Mouse (Mus musculus): ENCODE results near the gene Srebf2. TPM values are rescaled to one million over a fixed set of nuclear protein-coding genes. Genes with fewer than 3 reads are reported as not detected.

Srebf2 gene
- polyA plus RNA-seq, 1 experiment from 2014 or later: 276 TPM

DNA sequence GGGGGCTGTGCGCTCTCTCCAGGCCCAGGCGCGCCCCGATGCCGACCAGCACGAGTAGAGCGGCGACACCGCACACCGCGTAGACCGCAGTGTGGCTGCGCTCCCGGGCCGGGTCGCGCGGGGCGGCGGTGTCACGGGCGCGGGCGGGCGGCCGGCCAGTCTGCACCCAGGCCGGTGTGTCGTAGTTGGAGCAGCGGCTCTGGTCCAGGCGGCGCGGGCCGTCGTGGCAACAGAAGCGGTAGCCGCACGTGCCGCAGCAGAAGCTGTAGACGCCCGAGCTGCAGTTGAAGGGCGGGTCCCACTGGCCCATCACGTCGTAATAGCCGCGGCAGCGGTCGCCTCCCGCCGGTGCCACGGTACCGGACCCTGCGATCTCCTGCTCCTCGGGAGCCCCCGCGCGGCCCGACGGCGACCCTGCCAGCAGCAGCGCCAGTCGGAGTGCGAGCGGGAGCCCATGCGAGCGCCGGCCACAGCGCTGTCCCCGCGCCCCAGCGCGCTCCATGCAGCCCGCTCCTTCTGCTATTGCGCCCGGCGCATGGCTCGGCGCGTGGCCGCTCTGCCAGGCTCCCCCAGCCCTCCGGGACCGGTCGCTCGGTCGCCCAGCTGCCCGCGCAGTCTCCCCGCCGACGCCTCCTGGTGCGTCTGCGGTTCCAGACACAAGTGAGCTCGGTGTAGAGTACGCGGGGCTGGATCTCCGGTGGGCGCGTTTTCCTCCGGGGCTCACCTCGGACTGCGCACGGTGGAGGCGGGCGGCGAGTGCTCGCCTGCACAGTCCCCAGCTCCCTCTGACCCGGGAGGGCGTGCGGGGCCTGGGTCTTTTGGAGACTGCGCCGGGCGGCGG lies 65.2 kb downstream of the Srebf2 start:
- H3K27ac ChIP-seq (replicated peaks): no peak overlapping the region
- no peaks in the 10 kb centered on the region for H3K36me3 ChIP-seq
- H3K27me3 ChIP-seq: peaks cover 99% of the 10 kb centered on the region
- peaks cover 44% of the 10 kb centered on the region for H3K4me1 ChIP-seq
- peak overlapping the region; percentile 37; the same call in 1 of the 2 replicates for H3K9ac ChIP-seq (replicated peaks)
- under 1% methylated on average over 93 of the region's 112 CpGs for WGBS
- H3K9me3 ChIP-seq: no peaks in the 10 kb centered on the region
- ATAC-seq (ENCODE audit: low FRiP score, low read depth): peak; percentile 41
- H3K4me2 ChIP-seq (replicated peaks): peak overlapping the region; percentile 62
- peak overlapping the region; percentile 41 for H3K4me3 ChIP-seq

DNA sequence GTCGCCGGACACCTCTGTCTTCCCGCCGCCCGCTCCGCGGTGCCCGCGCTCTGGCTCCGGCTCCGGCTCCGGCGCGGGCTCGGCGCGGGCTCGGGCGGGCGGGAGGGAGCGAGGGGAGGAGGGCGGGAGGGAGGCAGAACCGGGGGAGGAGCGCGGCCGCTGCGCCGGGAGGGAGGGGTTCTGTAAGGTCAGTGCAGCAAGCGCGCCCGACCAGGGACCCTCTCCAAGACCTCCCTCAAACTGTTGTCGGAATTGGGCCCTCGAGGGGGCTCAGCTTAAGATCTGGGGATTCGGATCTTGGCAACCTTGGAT lies 65.7 kb downstream of the Srebf2 start, which contains the start of gene Shisa8:
TSS of gene Shisa8 (minus strand) at position 64 of the 312 bp plus-strand sequence.
- H3K4me3 ChIP-seq: peak within 1 kb of the TSS; percentile 41
- no peaks in the 10 kb centered on the region for H3K36me3 ChIP-seq
- H3K9ac ChIP-seq (replicated peaks): peak within 1 kb of the TSS; percentile 37; the same call in 1 of the 2 replicates
- peaks cover 42% of the 10 kb centered on the region for H3K4me1 ChIP-seq
- H3K27me3 ChIP-seq: peaks cover 96% of the 10 kb centered on the region
- ATAC-seq (ENCODE audit: low FRiP score, low read depth): 0 out of 2 replicates have a peak, but pooled peaks have one; percentile 16
- no peaks in the 10 kb centered on the region for H3K9me3 ChIP-seq
- H3K4me2 ChIP-seq (replicated peaks): peak within 1 kb of the TSS; percentile 62
- 0% methylated on average over 6 of the region's 34 CpGs for WGBS
- H3K27ac ChIP-seq (replicated peaks): no peak within 1 kb of the TSS

DNA sequence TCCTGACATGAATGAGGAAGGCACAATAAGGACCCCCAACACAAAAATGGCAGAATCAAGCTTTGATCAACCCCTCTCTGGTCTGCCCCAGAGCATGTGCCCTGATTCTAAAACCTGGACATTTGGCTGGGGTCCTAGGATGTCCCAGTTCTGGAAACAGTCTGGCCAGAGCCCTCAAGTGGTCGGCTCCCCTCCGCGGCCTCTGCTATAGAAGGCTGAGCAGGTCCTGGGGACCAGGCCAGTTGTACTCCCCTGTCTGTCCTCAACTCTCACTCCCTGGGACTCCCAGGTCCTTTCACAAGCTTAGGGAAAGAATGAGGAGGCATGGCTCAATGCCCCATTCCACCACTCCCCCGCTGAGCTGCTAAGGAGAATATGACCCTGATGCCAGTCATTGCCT lies 66.2 kb downstream of the Srebf2 start:
- Histone ChIP-seq H3K9me3 (no peaks in the 10 kb centered on the region), H3K36me3 (no peaks in the 10 kb centered on the region), H3K4me2 (replicated peaks) (no peak overlapping the region; the same call in 1 of the 2 replicates), H3K9ac (replicated peaks) (no peak overlapping the region), H3K27ac (replicated peaks) (no peak overlapping the region), H3K4me1 (peaks cover 38% of the 10 kb centered on the region), H3K4me3 (peak overlapping the region; percentile 41; the same call in 1 of the 2 replicates), H3K27me3 (peaks cover 95% of the 10 kb centered on the region)
- no peak for ATAC-seq (ENCODE audit: low FRiP score, low read depth)
- WGBS: 12% methylated on average over 4 of the region's 4 CpGs

DNA sequence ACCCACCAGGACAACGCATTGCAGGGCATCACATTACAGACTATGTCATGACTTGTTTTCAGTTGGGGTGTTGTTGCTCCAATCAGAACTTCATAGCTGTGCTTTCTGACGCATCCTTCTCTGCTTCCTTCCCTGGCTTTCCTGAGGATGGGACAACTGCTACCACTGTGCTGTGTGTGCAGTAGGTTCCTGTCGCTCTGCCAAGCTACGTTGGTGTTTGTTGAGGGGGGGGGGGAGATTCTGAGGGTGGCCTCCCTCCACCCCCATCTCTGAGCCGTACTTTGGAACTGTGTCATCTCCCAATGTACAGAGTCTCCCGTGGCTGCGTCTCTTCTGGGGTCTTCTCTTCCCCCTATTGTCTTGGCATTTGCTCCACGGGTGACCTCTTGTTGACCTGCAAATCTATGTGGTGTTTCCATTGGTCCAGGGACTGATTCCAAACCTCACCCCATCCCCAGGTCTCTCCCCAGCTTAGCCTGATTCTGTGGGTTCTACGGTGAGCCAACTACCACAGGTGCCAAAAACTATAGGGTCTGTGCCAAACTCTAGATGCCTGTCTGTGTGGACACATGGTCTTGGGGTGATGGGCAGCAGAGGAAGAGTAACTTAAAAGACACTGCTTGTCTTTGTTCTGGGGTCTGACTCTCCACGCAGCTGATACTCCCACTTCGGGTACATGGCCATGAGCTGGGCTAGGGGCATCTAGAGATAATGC lies 68.5 kb downstream of the Srebf2 start:
- no peaks in the 10 kb centered on the region for H3K36me3 ChIP-seq
- no peak overlapping the region for H3K9ac ChIP-seq (replicated peaks)
- no peak overlapping the region for H3K4me2 ChIP-seq (replicated peaks)
- H3K4me3 ChIP-seq: no peak overlapping the region
- H3K27me3 ChIP-seq: peaks cover 74% of the 10 kb centered on the region
- H3K9me3 ChIP-seq: no peaks in the 10 kb centered on the region
- H3K27ac ChIP-seq (replicated peaks): no peak overlapping the region
- H3K4me1 ChIP-seq: peaks cover 46% of the 10 kb centered on the region
- ATAC-seq (ENCODE audit: low FRiP score, low read depth): no peak
- WGBS: 34% methylated on average over 11 of the region's 11 CpGs

DNA sequence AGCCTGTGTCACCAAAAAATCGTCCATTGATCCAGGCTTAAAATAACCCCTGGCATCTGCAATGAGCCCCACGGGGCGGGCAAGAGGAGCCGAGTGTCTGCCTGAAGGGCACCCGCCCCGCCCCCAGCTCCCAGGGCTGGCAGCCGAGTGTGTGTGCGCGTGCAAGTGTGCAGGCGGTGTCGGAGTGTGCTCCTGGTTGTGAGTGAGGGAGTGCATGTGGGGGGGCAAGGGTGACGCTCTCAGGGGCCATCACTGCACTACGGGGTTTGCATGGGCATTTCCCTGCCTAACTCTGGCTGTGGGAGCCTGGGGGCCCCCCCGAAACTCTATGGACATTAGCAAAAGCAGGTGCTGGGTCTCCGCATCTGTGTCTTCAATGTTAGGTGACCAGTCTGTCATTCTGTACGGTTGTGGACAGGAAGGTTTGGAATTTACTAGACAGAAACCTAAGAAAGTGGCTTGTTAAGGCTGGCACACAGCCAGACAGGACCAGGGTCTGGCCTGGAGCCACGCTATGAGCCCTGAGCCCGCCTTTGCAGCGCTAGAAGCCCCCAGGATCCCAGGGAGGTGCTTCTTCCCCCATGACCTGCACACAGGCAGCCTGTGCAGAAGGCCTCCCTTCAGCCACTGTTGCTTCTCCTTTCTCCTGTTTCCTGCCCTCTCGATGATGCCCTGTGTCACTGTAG lies 69.3 kb downstream of the Srebf2 start:
- no peak overlapping the region for H3K4me3 ChIP-seq
- H3K4me2 ChIP-seq (replicated peaks): no peak overlapping the region
- 49% methylated on average over 20 of the region's 20 CpGs for WGBS
- no peak for ATAC-seq (ENCODE audit: low FRiP score, low read depth)
- no peaks in the 10 kb centered on the region for H3K9me3 ChIP-seq
- H3K27me3 ChIP-seq: peaks cover 71% of the 10 kb centered on the region
- no peak overlapping the region for H3K27ac ChIP-seq (replicated peaks)
- H3K36me3 ChIP-seq: no peaks in the 10 kb centered on the region
- peaks cover 44% of the 10 kb centered on the region for H3K4me1 ChIP-seq
- no peak overlapping the region for H3K9ac ChIP-seq (replicated peaks)

DNA sequence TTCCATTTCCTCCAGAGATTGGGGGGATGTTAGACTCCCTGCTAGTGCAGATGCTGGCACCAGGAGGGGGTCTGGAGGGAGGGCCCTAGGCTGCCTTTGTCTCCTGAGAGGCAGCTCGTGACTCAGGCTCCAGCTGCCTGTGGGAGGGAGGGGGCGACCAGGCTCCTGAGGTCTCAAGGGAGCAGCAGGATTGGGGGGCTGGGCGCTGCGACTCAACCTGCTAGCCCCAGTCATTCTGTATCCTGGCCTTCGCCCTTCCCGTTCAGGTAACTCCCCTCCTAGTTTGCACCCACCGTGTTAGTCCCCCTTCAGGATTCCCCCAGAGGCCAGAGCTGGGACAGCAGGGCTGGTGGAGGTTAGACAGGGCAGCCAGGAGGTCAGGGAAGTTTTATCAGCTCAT lies 70.1 kb downstream of the Srebf2 start:
- WGBS: 10% methylated on average over 7 of the region's 7 CpGs
- no peak overlapping the region for H3K9ac ChIP-seq (replicated peaks)
- no peaks in the 10 kb centered on the region for H3K36me3 ChIP-seq
- peaks cover 36% of the 10 kb centered on the region for H3K4me1 ChIP-seq
- peaks cover 66% of the 10 kb centered on the region for H3K27me3 ChIP-seq
- H3K4me2 ChIP-seq (replicated peaks): no peak overlapping the region
- H3K4me3 ChIP-seq: no peak overlapping the region
- ATAC-seq (ENCODE audit: low FRiP score, low read depth): no peak
- no peak overlapping the region for H3K27ac ChIP-seq (replicated peaks)
- no peaks in the 10 kb centered on the region for H3K9me3 ChIP-seq

DNA sequence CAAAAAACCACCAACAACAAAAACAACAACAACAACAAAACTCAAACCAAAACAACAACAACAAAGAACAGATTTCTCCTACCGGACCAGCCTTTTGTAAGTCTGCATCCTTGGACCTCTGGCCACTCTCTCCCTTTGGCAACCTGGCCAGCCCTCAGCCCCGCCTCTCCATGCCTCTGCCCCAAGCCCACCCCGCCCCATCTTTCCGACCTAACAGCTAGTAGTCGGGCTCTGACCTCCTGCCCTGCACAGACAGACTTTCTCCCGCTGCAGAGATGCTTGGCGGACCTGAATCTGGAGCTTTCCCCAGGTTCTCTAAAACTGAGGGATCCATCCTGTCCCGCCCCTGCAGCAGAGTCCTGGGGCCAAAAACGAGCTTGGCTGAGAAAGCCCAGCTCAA lies 71.0 kb downstream of the Srebf2 start:
- H3K4me2 ChIP-seq (replicated peaks): no peak overlapping the region
- H3K27me3 ChIP-seq: peaks cover 66% of the 10 kb centered on the region
- no peak overlapping the region for H3K27ac ChIP-seq (replicated peaks)
- ATAC-seq (ENCODE audit: low FRiP score, low read depth): no peak
- 26% methylated on average over 9 of the region's 9 CpGs for WGBS
- H3K4me3 ChIP-seq: no peak overlapping the region
- no peaks in the 10 kb centered on the region for H3K36me3 ChIP-seq
- no peaks in the 10 kb centered on the region for H3K9me3 ChIP-seq
- H3K4me1 ChIP-seq: peaks cover 29% of the 10 kb centered on the region
- H3K9ac ChIP-seq (replicated peaks): no peak overlapping the region

DNA sequence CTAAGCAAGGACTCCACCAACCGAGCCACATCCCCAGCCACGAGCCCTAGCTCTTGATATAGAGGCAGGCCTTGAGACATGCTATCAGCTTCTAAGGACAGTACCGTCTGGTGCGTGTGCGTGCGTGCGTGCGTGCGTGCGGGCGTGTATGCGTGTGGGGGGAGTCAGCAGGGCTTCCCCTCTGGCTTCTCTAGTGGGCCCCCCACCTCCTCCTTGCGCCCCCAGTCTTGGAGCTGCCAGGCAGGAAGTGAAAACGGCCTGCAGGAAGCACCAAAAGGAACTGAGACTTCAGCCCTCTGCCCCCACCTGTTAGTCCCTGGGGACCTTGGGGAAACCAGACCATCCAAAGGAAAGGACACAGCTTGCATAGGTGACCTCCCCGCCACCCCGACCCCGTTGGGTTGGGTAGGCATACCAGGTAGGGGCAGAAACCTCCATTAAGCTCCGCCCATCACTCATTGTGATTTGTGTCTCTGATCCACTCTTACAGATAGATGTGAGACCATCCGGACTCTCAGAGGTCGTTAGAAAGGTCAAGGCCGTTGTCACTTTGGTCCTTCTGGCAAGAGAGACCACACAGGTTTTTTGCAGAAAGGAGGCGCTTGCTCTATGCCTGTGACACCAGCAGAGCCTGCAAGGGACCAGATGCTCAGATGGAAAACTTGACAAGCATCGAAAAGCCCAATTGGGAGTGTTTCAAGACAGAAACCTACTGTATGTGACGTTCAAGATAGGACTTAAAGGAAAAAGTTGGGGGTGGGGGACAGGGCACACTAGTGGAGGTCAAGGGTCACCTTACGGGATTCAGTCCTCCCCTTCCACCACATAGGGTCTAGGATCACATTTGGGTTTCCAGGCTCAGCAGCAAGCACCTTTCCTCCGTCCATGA lies 72.0 kb downstream of the Srebf2 start:
- Histone ChIP-seq H3K4me1 (peaks cover 37% of the 10 kb centered on the region), H3K4me2 (replicated peaks) (no peak overlapping the region), H3K9me3 (no peaks in the 10 kb centered on the region), H3K27me3 (peaks cover 66% of the 10 kb centered on the region), H3K36me3 (no peaks in the 10 kb centered on the region), H3K4me3 (no peak overlapping the region), H3K27ac (replicated peaks) (no peak overlapping the region), H3K9ac (replicated peaks) (no peak overlapping the region)
- no peak for ATAC-seq (ENCODE audit: low FRiP score, low read depth)
- WGBS: 84% methylated on average over 26 of the region's 26 CpGs

DNA sequence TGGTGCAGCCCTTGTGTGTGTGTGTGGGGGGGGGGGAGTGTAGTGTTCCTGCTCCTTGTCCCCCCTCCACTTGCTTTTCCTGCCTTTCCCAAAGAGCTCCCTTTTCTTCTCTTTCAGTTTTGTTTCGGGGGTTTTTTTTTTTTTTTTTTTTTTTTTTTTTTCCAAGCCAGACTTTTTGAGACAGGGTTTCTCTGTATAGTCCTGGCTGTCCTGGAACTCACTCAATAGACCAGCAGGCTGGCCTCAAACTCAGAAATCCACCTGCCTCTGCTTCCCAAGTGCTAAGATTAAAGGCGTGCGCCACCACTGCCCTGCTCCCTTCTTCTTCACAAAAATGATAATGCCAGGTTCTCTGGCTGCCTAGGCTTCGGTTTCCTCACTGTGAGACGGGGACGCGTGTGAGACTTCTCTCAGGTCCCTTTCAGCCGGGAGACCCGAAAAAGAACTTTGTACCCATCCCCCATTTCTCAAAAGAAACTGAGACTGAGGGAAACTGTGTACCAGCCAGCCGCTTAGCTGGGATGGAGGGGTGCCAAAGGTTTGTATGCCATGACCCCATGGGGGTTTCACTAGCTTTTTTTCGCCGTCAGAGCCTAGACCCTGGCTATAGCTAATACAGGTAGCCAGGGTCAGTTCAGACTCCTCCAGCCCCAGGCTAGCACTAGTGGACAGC lies 73.2 kb downstream of the Srebf2 start:
- WGBS: 72% methylated on average over 11 of the region's 12 CpGs
- Histone ChIP-seq H3K4me3 (no peak overlapping the region), H3K27me3 (peaks cover 66% of the 10 kb centered on the region), H3K4me1 (peaks cover 43% of the 10 kb centered on the region), H3K4me2 (replicated peaks) (no peak overlapping the region), H3K27ac (replicated peaks) (no peak overlapping the region), H3K9ac (replicated peaks) (no peak overlapping the region), H3K36me3 (no peaks in the 10 kb centered on the region), H3K9me3 (no peaks in the 10 kb centered on the region)
- no peak for ATAC-seq (ENCODE audit: low FRiP score, low read depth)

DNA sequence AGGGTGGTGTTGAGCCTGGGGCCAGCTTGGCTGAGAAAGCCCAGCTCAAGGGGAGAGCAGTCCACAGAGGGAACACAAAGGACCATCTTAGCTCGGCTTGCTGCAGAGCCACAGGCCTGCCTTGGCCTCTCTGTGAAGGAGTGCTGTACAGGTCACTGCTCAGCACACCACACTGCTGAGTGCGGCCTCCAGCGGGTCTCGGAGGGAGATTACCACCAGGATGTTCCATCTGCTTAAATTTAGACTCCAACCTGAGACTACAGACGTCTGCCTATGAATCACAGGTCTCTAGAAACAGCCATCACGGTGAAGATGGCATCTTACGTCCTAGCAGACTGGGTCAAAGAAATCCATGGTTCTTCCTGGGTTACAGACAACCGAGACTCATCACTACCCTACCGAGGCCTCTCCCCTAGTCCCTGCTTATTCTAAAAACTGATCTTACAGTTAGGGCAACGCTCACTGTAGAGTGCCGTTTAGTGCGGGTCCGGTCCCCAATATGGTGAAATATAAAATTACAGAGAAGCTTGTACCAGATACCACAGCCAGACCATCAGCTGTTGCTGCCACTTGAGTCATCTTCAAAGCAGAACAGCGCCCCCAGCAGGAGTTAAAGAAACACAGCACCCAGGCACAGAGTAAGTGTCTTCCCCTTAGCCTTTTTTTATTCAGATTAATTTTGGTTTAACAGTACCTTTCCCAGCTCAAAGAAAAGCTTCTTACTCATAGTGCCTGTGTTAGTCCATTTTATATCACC lies 74.3 kb downstream of the Srebf2 start:
- Histone ChIP-seq H3K4me1 (peaks cover 39% of the 10 kb centered on the region), H3K27ac (replicated peaks) (no peak overlapping the region)

More for the DNA sequence above, 74.3 kb downstream of the Srebf2 start:
- no peak overlapping the region for H3K4me2 ChIP-seq (replicated peaks)
- ATAC-seq (ENCODE audit: low FRiP score, low read depth): no peak
- WGBS: 61% methylated on average over 14 of the region's 14 CpGs
- H3K9ac ChIP-seq (replicated peaks): no peak overlapping the region
- H3K27me3 ChIP-seq: peaks cover 66% of the 10 kb centered on the region
- H3K9me3 ChIP-seq: no peaks in the 10 kb centered on the region
- H3K4me3 ChIP-seq: no peak overlapping the region
- no peaks in the 10 kb centered on the region for H3K36me3 ChIP-seq

All from midbrain, embryonic 12.5 days (tissue).